Mouse (Mus musculus) intestine, postnatal 0 days (tissue): Measurements from ENCODE around the gene Olfr818. TPM values are rescaled to one million over a fixed set of nuclear protein-coding genes. Genes with fewer than 3 reads are reported as not detected.
"Not testable (repeated sequence)": the region's sequence is repeated elsewhere in the genome, so short reads cannot be mapped to it uniquely, and the experiment has no call there.

Source experiments
- ATAC-seq: fragments of 200-750 bp; cut with Nextera tagmentation; 2 replicates; pipeline ENCODE4 v1.8.0; 2017; ENCODE audit warnings: mild to moderate bottlenecking, moderate TSS enrichment, moderate library complexity
- H3K27ac ChIP-seq: fragments of 300-500 bp; sonication (generic); 2 replicates; pipeline ENCODE4 v1.5.1; 2014; ENCODE audit warnings: mild to moderate bottlenecking, low read depth, low read length, moderate library complexity
- H3K27me3 ChIP-seq: fragments of 300-500 bp; sonication (generic); replicated peaks from 2 replicates; pipeline ENCODE4 v1.6.1; 2014; ENCODE audit warnings: low read length, mixed read lengths; ENCODE audit not compliant: control insufficient read depth, insufficient read depth
- H3K36me3 ChIP-seq: fragments of 300-500 bp; sonication (generic); 2 replicates; pipeline ENCODE4 v1.6.1; 2014; ENCODE audit warnings: mild to moderate bottlenecking, moderate library complexity; ENCODE audit not compliant: control insufficient read depth, insufficient read depth
- H3K4me1 ChIP-seq: fragments of 300-500 bp; sonication (generic); replicated peaks from 2 replicates; pipeline ENCODE4 v1.6.1; 2014; ENCODE audit warnings: antibody characterized with exemption, low read length, mixed read lengths; ENCODE audit not compliant: control insufficient read depth, insufficient read depth
- H3K4me2 ChIP-seq: fragments of 300-500 bp; sonication (generic); replicated peaks from 2 replicates; pipeline ENCODE4 v1.6.1; 2014; ENCODE audit warnings: low read depth, mild to moderate bottlenecking, moderate library complexity
- H3K4me3 ChIP-seq: fragments of 300-500 bp; sonication (generic); 2 replicates; pipeline ENCODE4 v1.5.1; 2014; ENCODE audit warnings: low read depth, low read length
- H3K9ac ChIP-seq: fragments of 300-500 bp; sonication (generic); 2 replicates; pipeline ENCODE4 v1.6.1; 2014; ENCODE audit warnings: mild to moderate bottlenecking, low read depth, low read length
- H3K9me3 ChIP-seq: fragments of 300-500 bp; sonication (generic); 2 replicates; pipeline ENCODE4 v1.6.1; 2016; ENCODE audit warnings: mixed run types; ENCODE audit not compliant: control insufficient read depth
- CTCF ChIP-seq: sonication (generic); IDR thresholded peaks from 2 replicates; pipeline ENCODE4 v1.5.1; 2016; ENCODE audit warnings: low read depth, mild to moderate bottlenecking, control low read depth, antibody characterized with exemption, moderate library complexity
- WGBS: fragments of 180-500 bp; shearing (Covaris S2); extraction: QIAGEN DNeasy Blood & Tissue Kit; methylation state at CpG from one replicate; pipeline ENCODE4 v1.1.7; 2014; 5-methylcytosine and 5-hydroxymethylcytosine counted together
- polyA plus RNA-seq: library from polyadenylated mRNA; unstranded; fragments of >200 nt; fragmentation: Nextera tagmentation; extraction: Ambion mirVana; gene quantifications from 2 replicates; pipeline ENCODE4 v1.2.1, GENCODE M21; 2015

Gene Olfr818
- polyA plus RNA-seq, 1 experiment from 2014 or later, result not detected

GRCm38 (mm10) chr10:129915497-129915896 is 33.4 kb downstream of the Olfr818 start, which contains the start of gene Olfr816:
Olfr816 (minus strand) TSS chr10:129915597.
- Histone ChIP-seq H3K27ac (no peak within 1 kb of the TSS), H3K36me3 (no peaks in the 10 kb centered on the region), H3K4me2 (no peak within 1 kb of the TSS), H3K4me3 (no peak within 1 kb of the TSS), H3K9ac (no peak within 1 kb of the TSS), H3K9me3 (no peaks in the 10 kb centered on the region), H3K27me3 (no peaks in the 10 kb centered on the region), H3K4me1 (no peaks in the 10 kb centered on the region)
- 55% methylated on average over 1 of the region's 1 CpGs for WGBS
- no peak for ATAC-seq
- TF ChIP-seq CTCF, result no peak

- not testable (repeated sequence) for H3K4me3 ChIP-seq, H3K27ac ChIP-seq, H3K36me3 ChIP-seq, H3K9ac ChIP-seq, H3K4me1 ChIP-seq, H3K9me3 ChIP-seq, H3K27me3 ChIP-seq, H3K4me2 ChIP-seq, ATAC-seq
- no CpG with 5 or more reads among the region's 1 CpGs for WGBS
These were observed 43.1 kb downstream of the Olfr818 start, which contains the start of gene Olfr815 for GRCm38 (mm10) chr10:129905767-129906166. Olfr815 (minus strand) TSS chr10:129905867.

Other genes with a start within 250 kb of the Olfr818 start
- gene Olfr804, start 245.9 kb downstream of the Olfr818 start, polyA plus RNA-seq, result not detected in 2 replicates
- gene Olfr805, start 219.7 kb downstream of the Olfr818 start, polyA plus RNA-seq, result not detected in 2 replicates
- gene Olfr806, start 207.2 kb downstream of the Olfr818 start, polyA plus RNA-seq, result not detected in 2 replicates
- gene Olfr807, start 191.3 kb downstream of the Olfr818 start, polyA plus RNA-seq, result not detected in 2 replicates
- gene Olfr808, start 183.6 kb downstream of the Olfr818 start, polyA plus RNA-seq, result not detected in 2 replicates
- gene Olfr809, start 174.5 kb downstream of the Olfr818 start, polyA plus RNA-seq, result not detected in 2 replicates
- not detected in 2 replicates for gene Olfr810, start 154.2 kb downstream of the Olfr818 start, polyA plus RNA-seq
- gene Olfr811, start 144.7 kb downstream of the Olfr818 start, polyA plus RNA-seq, result not detected in 2 replicates
- gene Olfr812, start 103.0 kb downstream of the Olfr818 start, polyA plus RNA-seq, result not detected in 2 replicates
- gene Olfr813, start 93.7 kb downstream of the Olfr818 start, polyA plus RNA-seq, result not detected in 2 replicates
- not detected in 2 replicates for gene Olfr814, start 69.2 kb downstream of the Olfr818 start, polyA plus RNA-seq
- not detected in 2 replicates for gene Olfr815, start 43.2 kb downstream of the Olfr818 start, polyA plus RNA-seq
- gene Olfr816, start 33.5 kb downstream of the Olfr818 start, polyA plus RNA-seq, result not detected in 2 replicates
- gene Olfr819, start 18.2 kb upstream of the Olfr818 start, polyA plus RNA-seq, result not detected in 2 replicates
- gene Olfr247, start 27.0 kb upstream of the Olfr818 start, polyA plus RNA-seq, result not detected in 2 replicates
- not detected in 2 replicates for gene Gm10310, start 36.0 kb upstream of the Olfr818 start, polyA plus RNA-seq
- not detected in 2 replicates for gene Olfr820, start 63.5 kb upstream of the Olfr818 start, polyA plus RNA-seq
- gene Olfr821, start 81.2 kb upstream of the Olfr818 start, polyA plus RNA-seq, result not detected in 2 replicates
- not detected in 2 replicates for gene Olfr822, start 122.1 kb upstream of the Olfr818 start, polyA plus RNA-seq
- not detected in 2 replicates for gene Olfr823, start 166.3 kb upstream of the Olfr818 start, polyA plus RNA-seq
- gene Olfr824, start 180.9 kb upstream of the Olfr818 start, polyA plus RNA-seq, result not detected in 2 replicates
- not detected in 2 replicates for gene Olfr825, start 217.7 kb upstream of the Olfr818 start, polyA plus RNA-seq
- gene Olfr826, start 235.1 kb upstream of the Olfr818 start, polyA plus RNA-seq, result not detected in 2 replicates